Mouse (Mus musculus): ENCODE results near the gene Kif26a.

Gene Kif26a

DNA sequence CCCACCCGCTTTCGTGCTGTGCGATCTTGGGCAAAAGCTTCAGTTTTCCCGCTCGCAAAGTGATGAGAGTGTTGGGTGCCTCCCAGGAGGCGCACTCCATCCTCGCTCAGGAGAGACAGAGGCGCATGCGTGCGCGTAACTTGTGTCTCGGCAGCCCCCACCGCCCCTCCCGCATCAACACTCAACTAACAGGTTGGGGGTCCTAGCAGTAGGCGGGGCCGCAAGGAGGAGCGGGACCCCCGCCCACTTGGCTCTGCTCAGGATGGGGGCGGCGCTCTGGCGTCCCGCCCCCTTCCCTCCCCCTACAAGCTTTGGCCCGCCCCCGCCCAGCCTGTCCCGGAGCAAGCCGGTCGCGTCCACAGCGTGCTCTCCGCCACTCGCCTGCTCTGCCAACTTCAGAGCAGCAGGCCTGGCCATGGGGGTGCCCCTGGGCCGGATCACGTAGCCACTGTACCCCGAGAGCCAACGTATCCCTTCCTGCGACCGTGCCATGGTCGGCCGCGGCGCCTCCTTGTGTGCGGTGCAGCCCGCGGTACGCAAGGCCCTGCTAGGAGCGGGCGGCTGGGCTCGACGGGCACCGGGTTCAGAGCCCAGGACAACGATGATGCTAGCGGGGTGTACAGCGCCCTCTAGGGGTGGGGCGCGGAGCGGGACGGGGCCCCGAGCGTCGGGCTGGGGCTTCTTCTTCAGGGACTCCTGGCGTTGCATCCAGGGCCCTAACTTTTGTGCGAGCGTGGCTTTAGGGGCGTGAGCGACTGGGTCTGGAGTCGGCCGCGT is at the start of gene Kif26a:
TSS of gene Kif26a (plus strand) at position 334 of the 777 bp plus-strand sequence.
- in situ Hi-C loops (cut with MboI, MseI), result no loop called here

GRCm38 (mm10) chr12:112096733-112097117 is 49.3 kb upstream of the Kif26a start:
- in situ Hi-C loops (cut with MboI, MseI), result no loop called here

- in situ Hi-C loops (cut with MboI, MseI), result no loop called here
Observed at GRCm38 (mm10) chr12:112100106-112100505, 45.9 kb upstream of the Kif26a start.

GRCm38 (mm10) chr12:112101045-112101444 is 45.0 kb upstream of the Kif26a start:
- in situ Hi-C loops (cut with MboI, MseI), result no loop called here

DNA sequence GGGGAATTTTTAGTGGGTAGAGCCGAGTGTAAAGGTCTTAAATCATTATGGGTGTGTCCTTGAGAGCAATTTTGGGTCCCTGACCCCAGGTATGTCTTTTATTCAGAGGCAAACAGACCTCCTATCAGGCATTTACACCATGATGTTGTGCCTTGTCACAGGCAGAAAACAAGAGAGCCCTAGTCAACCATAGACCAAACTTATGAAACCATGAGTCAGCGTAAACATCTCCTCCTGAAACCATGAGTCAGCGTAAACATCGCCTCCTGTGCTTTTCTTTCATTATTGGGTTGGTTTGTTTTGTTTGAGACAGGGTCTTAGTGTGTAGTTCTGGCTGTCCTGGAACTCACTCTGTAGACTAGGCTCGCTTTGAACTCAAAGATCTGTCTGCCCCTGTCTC is 42.8 kb upstream of the Kif26a start:
- in situ Hi-C loops (cut with MboI, MseI), result no loop called here

DNA sequence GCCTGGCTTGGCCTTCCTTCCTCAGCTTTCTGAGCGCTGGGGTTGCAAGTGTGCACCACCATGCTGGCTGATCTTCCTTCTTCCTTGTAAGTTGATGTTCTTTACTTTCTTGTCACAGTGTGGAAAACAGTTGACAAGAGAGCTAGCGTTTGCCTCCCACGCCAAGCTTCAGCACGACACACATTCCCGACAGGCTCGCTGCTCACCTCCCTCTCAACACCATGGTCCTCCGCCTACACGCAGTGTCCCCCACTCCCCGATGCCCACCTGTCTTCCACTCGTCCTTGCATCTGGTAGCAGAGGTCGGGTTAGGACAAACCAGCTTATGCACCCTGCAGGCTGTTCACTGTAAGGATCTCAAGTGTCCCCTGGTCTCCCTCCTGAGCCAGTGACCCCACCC is 41.1 kb upstream of the Kif26a start:
- in situ Hi-C loops (cut with MboI, MseI), result no loop called here

- in situ Hi-C loops (cut with MboI, MseI), result no loop called here
Observed at GRCm38 (mm10) chr12:112106541-112106971, 39.5 kb upstream of the Kif26a start, which contains the start of gene Aspg. Gene Aspg, plus strand, starts transcription at chr12:112106679.

- in situ Hi-C loops (cut with MboI, MseI), result no loop called here
Observed at GRCm38 (mm10) chr12:112107685-112108084, 38.3 kb upstream of the Kif26a start.

DNA sequence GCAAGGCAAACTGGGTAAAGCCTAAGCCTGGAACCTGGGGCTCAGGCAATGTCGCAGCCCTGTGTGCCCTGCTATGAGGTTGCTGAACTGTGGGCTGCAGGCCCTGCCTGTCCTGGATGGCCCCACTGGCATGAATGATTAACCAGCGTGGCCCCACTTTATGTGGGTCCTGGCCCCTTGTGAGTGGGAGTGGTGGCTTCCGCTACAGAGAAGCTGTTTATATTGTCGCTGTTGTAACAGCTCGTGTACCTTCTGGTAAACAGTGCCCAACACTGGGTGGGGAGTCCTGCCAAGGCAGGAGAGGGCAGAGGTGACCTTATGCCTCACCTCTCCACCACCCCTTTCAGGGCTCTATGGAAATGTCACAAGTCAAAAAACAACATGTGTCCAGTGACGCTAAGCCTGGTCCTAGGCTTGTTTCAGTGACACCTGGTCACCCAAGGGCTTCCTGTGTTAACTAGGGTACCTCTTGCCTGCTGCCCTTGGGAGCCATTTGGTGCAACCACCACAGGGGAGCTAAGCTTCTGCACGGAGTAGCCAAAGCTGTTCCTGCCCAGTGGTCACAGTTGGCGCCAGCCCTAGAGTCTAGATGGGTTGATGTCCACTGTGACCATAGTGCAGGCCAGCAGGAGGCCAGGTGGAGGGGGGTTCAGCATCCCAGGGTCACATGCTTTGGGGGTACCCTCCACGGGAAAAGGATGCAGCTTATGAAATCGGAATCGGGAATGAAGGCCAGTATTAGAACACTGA is 37.1 kb upstream of the Kif26a start:
- in situ Hi-C loops (cut with MboI, MseI), result no loop called here

DNA sequence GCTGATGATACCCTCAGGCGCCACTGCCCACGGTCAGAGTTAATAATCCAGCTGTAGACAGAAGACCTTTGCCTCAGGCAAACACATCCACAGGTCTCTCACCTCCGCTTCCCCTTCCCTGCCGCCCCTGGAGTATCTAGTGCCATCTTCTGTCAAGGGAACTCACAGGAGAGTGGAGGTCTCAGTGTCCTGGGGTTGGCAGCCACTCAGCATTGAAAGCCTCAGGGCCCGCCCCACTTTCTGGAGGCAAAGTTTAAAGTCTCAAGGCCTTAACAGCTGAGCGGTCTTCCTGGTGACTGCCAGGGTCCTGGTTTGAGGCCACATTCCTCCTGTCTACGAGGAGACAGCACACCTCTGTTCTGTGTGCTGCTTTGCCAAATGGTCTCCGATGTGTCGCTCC is 36.3 kb upstream of the Kif26a start:
- in situ Hi-C loops (cut with MboI, MseI), result no loop called here

DNA sequence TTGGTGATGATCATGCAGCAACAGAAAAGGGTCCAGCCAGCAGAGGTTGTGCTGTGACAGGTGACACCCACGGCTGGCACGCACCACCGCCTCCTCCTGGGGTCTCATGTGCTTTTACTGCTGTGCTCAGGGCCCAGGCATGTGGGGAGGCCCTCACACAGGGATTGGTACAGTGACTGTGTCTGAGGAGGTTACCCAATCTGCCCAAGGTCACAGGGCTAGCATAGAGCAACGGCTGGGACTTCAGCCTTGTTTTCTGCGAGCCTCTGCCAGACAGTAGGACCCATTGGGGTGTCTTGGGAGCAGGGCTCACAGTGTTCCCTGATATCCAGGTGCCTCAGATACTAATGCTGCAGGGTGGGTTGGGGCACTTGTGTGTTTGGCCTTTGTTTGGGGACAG is 34.7 kb upstream of the Kif26a start:
- in situ Hi-C loops (cut with MboI, MseI), result no loop called here

- in situ Hi-C loops (cut with MboI, MseI), result no loop called here
Observed at GRCm38 (mm10) chr12:112112235-112112634, 33.8 kb upstream of the Kif26a start.

DNA sequence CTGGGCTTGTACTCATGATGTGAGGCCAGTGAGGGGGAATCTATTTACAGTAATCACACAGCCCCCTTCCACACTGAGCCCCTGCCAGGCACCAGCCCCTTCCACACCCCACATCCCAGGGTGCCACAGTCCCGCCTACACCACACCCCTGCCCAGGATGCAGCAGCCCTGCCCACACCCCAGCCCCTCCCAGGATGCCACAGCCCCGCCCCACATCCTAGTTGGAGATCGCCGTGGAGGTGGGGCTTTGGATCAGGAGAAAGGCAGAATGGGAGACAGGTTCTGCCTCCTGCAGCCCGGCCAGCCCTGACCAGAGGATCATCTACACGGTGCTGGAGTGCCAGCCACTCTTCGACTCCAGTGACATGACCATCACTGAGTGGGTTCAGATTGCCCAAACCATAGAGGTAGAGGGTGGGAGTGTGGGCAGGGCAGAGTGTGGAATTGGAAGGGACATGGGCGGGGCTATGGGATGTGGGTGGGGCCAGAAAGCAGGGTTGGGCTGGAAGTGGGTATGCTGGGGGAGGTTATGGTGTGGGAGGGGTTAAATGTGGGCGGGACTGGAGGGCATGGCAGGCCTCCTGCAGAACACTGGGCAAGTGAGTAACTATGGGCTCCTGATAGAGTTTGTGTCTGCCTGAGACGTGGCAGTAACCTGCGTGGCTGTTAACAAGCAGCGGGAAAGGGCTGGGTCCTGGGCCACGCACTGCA is 33.2 kb upstream of the Kif26a start:
- in situ Hi-C loops (cut with MboI, MseI), result no loop called here

DNA sequence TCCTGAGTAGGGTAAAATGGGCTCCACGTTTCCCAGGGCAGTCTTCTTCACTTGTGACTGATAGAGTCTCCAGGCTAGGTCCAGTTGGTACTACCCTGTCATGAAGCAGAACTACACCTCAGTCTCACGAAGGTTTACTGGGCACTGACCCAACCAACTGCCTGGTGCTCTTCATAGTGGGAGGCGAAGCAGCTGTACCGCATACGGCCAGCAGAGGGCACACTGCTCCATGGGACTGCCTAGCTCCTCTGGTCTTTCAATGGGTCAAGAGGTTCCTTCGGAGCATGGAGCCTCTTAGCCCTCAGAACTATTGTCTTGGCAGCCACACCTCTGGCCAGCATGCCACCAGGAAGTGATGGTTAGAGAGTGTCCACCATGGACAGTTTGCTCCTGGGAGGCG is 32.3 kb upstream of the Kif26a start:
- in situ Hi-C loops (cut with MboI, MseI), result no loop called here

DNA sequence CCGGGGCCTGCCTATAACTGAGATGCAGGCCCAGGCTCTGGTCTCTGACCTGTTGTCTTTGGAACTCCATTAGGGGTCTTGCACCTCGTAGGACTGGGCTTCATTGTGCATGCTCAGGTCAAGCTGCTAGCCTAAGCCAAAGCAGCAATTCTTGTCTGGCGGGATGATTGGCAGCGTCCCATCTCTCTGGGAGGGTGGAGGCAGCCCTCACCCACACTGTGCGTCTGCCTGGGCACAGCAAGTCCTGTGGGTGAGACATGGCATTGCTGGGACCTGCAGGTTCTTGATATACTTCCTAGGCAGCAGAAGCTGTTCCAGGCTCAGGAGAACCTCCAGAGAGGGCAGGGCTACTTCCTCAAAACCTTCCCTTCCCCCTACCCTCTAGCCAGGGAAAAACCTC is 29.0 kb upstream of the Kif26a start:
- in situ Hi-C loops (cut with MboI, MseI), result no loop called here

- in situ Hi-C loops (cut with MboI, MseI), result no loop called here
Observed at GRCm38 (mm10) chr12:112117649-112118048, 28.4 kb upstream of the Kif26a start.

- in situ Hi-C loops (cut with MboI, MseI), result no loop called here
Observed at GRCm38 (mm10) chr12:112121188-112121587, 24.8 kb upstream of the Kif26a start.

GRCm38 (mm10) chr12:112125903-112126302 is 20.1 kb upstream of the Kif26a start:
- in situ Hi-C loops (cut with MboI, MseI), result no loop called here

- in situ Hi-C loops (cut with MboI, MseI), result no loop called here
Observed at GRCm38 (mm10) chr12:112126931-112127635, 18.9 kb upstream of the Kif26a start.

GRCm38 (mm10) chr12:112128526-112128925 is 17.5 kb upstream of the Kif26a start:
- in situ Hi-C loops (cut with MboI, MseI), result no loop called here

DNA sequence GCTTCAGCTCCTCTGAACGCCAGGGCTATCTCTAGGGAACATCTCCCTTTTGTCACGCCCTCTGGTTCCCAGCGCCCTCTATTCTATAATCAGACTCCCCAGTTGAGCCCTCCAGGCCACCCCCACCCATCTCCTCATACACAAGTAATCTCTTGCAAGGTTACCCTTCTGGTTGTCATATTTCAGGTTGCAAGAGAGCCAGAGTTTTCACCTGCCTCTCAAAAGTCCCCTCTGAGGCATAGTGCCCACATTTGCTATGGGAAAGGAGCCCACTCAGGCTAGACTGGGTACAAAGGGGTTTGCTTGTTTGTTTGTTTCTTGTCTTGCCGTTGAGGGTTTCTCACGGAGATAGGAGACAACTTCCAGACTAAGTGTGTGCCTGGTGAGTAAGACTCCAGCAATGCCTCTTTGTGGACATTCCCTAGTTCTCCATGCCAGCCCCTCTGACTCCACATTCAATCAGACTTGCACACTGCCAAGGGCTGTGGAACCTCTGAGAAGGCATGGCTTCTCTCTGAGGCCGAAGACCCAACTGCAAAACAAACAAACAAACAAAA is 16.6 kb upstream of the Kif26a start:
- in situ Hi-C loops (cut with MboI, MseI), result no loop called here

Measured in regulatory T cell (primary cell).